Mouse (Mus musculus): ENCODE measurements around the gene Shcbp1l. TPM values are rescaled to one million over a fixed set of nuclear protein-coding genes. Genes with fewer than 3 reads are reported as not detected.
"Not testable (repeated sequence)": the region's sequence is repeated elsewhere in the genome, so short reads cannot be mapped to it uniquely, and the experiment has no call there.

Gene Shcbp1l
- not detected in 2 replicates for polyA plus RNA-seq (2016; fragmentation: Nextera tagmentation; extraction: Ambion mirVana)

DNA sequence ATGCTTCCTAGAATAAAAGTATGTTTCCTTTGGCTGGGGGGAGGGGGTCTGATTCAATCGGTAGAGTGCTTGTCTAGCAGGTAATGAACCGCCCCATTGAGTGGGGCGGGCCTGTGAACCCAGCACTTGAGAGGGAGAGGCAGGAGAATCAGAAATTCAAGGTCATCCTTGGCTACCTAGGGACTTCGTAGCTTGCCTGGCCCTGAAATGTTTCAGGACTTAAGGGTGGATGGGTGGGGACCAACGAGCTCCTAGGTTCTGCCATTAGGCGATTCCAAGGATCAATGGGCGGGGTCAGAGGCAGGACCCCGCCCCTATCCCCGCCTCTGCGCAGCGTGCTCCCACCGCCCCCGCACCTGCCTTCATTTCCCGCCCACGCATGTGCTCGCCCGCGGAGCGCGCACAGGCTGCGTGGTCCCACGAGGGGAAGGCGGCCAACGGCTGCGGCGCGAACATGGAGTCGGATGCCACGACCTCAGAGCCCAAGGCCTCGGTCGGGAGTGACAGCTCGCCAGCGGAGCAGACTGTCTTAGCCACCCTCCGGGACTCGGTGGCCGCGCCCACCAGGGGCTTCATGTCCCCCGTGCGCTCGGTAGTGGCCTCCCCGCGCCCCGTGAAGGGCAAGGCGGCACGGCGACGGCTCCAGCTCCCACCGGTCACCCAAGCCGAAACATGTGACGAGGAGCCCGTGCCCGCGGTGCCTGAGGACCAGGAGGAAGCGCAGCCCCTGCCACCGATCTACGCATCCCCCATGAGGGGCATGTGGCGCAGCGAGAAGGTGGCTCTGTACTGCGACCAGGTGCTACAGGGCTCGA is at the start of gene Shcbp1l:
Gene Shcbp1l, plus strand, starts transcription at position 393 of the 815 bp plus-strand sequence.
- H3K27ac ChIP-seq = peak within 1 kb of the TSS; percentile 78

DNA sequence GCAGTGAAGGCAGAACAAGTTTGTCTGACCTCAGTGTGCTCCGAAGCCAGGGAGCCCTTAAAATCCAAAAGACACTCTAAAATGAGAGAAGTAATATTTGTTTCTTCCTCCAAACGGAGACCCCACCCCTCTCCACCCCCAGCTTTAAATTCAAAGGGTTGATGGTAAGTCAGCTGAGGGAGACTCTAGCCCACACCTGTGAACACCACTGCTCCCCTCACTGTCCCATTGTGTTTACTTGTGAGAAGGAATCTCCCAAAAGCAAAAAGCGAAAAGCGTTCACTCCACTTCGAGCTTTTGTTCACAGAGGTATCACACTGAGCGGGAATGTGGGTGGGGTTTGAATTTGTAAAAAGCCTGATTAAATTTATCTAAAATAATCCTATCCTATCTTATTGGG is 48.5 kb upstream of the Shcbp1l start:
- WGBS = 17% methylated on average over 6 of the region's 6 CpGs

More for the DNA sequence above, at the start of gene Shcbp1l:
- DNase-seq (ENCODE audit: low spot score) = peak; percentile 72
- 0 out of 2 replicates have a peak, but pooled peaks cover 2% of the 10 kb centered on the region for H3K9me3 ChIP-seq
- H3K4me3 ChIP-seq = peak within 1 kb of the TSS; percentile 72
- H3K36me3 ChIP-seq = no peaks in the 10 kb centered on the region
- H3K27me3 ChIP-seq (ENCODE audit: insufficient read depth, poor library complexity, severe bottlenecking) = peaks cover 45% of the 10 kb centered on the region
- H3K4me1 ChIP-seq (replicated peaks) = peaks cover 17% of the 10 kb centered on the region
- WGBS = 3% methylated on average over 60 of the region's 60 CpGs

DNA sequence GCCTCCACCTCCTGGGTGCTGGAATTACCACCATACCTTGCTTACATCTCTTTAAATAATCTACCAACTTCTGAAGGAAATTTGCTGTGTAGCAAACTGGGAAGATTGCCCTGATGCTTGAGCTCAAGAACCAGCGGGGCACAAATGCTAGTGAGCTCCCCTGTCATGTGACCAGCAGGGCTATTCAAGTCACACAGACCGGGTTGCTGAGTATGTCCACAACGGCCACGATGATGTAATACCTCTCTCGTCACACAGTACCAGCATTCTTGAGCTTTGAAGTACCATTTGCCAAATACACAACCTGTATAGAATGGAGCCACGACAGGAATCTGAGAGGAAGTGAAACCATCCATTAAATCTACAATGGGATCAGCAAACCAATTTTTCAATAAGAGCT is 46.4 kb upstream of the Shcbp1l start:
- Histone ChIP-seq H3K4me1 (replicated peaks) (peaks cover 5% of the 10 kb centered on the region), H3K36me3 (no peaks in the 10 kb centered on the region), H3K4me3 (no peak overlapping the region), H3K27ac (no peak overlapping the region), H3K27me3 (ENCODE audit: insufficient read depth, poor library complexity, severe bottlenecking) (no peaks in the 10 kb centered on the region), H3K9me3 (no peaks in the 10 kb centered on the region)
- WGBS = 72% methylated on average over 6 of the region's 6 CpGs
- no peak for DNase-seq (ENCODE audit: low spot score)

More for the DNA sequence above, 48.5 kb upstream of the Shcbp1l start:
- Histone ChIP-seq H3K9me3 (no peaks in the 10 kb centered on the region), H3K4me1 (replicated peaks) (peaks cover 5% of the 10 kb centered on the region), H3K27me3 (ENCODE audit: insufficient read depth, poor library complexity, severe bottlenecking) (no peaks in the 10 kb centered on the region), H3K4me3 (no peak overlapping the region), H3K36me3 (no peaks in the 10 kb centered on the region), H3K27ac (0 out of 2 replicates have a peak overlapping the region, but pooled peaks have one; percentile 29)
- DNase-seq (ENCODE audit: low spot score) = no peak

DNA sequence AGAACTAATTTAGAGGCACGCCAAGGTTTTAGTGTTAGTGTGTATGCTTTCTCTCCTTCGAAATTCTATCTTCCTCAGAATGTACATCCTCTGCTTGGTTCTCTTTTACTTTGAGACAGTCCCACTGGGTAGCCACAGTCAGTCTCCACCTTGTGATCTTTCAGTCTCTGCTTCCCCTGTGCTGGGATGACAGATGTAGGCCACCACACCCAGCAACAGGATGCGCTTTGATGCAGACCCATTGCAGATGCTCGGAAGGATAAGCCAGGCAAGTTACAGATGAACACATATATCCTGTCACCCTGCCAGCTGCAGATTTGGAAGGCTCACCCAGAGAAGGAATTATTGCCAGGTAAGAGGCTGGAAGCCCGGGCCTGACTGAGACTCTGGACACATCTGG is 45.1 kb upstream of the Shcbp1l start:
- 86% methylated on average over 5 of the region's 5 CpGs for WGBS
- no peaks in the 10 kb centered on the region for H3K27me3 ChIP-seq (ENCODE audit: insufficient read depth, poor library complexity, severe bottlenecking)
- H3K9me3 ChIP-seq = no peaks in the 10 kb centered on the region
- no peaks in the 10 kb centered on the region for H3K36me3 ChIP-seq
- no peak overlapping the region for H3K4me3 ChIP-seq
- no peak for DNase-seq (ENCODE audit: low spot score)
- peaks cover 5% of the 10 kb centered on the region for H3K4me1 ChIP-seq (replicated peaks)
- H3K27ac ChIP-seq = no peak overlapping the region

DNA sequence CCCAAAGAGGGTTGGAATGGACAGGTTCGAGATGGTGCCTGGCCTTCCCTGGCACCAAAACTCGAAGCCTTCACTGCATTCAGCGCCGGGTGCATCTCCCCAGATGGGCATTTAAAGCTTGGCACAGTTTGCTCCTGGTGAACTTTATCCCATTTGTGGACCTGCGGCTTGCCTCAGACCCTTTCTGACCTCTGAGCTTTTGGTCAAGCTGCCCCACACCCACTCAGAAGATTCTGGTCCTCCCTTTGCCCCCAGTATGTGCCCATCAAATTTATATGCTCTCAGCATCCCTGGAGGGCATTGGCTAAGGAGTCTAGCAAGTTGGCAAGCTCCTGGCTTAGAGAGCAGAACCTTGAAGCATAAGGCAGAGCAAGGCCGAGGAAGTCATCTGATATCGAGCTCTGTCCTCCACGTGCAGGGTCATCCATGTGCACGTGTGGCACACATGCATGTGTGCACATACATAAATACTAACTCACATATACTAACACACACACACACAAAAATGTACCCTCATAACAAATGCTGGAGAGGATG is 44.1 kb upstream of the Shcbp1l start:
- Histone ChIP-seq H3K27ac (no peak overlapping the region), H3K4me1 (replicated peaks) (peaks cover 5% of the 10 kb centered on the region), H3K27me3 (ENCODE audit: insufficient read depth, poor library complexity, severe bottlenecking) (no peaks in the 10 kb centered on the region), H3K4me3 (no peak overlapping the region), H3K9me3 (no peaks in the 10 kb centered on the region), H3K36me3 (no peaks in the 10 kb centered on the region)
- 93% methylated on average over 9 of the region's 9 CpGs for WGBS
- DNase-seq (ENCODE audit: low spot score) = no peak

DNA sequence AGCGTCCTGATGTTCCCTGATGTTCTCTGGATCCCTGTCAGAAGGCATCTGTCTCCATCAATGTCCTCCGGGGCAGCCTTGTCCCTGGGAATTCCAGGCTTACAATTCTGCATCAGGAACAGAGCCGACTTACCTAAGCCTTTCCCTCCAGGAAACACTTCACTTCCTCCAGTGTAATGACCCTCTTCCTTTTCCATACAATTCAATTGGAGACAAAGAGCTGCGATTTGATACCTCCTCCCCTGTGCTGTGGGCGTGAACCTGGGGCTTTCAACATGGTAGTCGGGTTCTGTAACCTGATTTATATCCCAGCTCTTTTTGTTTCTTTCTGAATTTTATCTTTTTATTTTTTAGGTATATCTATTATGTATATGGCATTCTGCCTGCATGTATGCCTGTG is 39.9 kb upstream of the Shcbp1l start:
- no peaks in the 10 kb centered on the region for H3K27me3 ChIP-seq (ENCODE audit: insufficient read depth, poor library complexity, severe bottlenecking)
- no peak for DNase-seq (ENCODE audit: low spot score)
- no peaks in the 10 kb centered on the region for H3K36me3 ChIP-seq
- 78% methylated on average over 6 of the region's 6 CpGs for WGBS
- H3K4me3 ChIP-seq = no peak overlapping the region
- H3K27ac ChIP-seq = no peak overlapping the region
- H3K9me3 ChIP-seq = no peaks in the 10 kb centered on the region
- H3K4me1 ChIP-seq (replicated peaks) = peaks cover 6% of the 10 kb centered on the region

DNA sequence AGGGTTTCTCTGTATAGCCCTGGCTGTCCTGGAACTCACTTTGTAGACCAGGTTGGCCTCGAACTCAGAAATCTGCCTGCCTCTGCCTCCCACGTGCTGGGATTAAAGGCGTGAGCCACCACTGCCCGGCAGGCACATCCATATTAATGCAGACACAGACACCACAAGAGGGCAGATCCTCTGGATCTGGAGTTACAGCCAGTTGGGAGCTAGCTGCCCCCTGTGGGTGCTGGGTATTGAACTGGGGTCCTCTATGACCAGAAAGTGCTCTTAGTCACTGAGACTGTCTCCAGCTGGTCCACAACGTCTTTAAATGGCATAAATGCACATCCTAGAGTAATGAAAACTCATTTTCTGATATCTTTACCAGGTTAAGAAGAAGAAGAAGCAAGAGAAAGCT is 39.3 kb upstream of the Shcbp1l start:
- not testable (repeated sequence) for DNase-seq (ENCODE audit: low spot score); H3K4me3 ChIP-seq; H3K27me3 ChIP-seq (ENCODE audit: insufficient read depth, poor library complexity, severe bottlenecking); H3K27ac ChIP-seq; H3K9me3 ChIP-seq; H3K4me1 ChIP-seq (replicated peaks); H3K36me3 ChIP-seq
- 86% methylated on average over 5 of the region's 5 CpGs for WGBS

DNA sequence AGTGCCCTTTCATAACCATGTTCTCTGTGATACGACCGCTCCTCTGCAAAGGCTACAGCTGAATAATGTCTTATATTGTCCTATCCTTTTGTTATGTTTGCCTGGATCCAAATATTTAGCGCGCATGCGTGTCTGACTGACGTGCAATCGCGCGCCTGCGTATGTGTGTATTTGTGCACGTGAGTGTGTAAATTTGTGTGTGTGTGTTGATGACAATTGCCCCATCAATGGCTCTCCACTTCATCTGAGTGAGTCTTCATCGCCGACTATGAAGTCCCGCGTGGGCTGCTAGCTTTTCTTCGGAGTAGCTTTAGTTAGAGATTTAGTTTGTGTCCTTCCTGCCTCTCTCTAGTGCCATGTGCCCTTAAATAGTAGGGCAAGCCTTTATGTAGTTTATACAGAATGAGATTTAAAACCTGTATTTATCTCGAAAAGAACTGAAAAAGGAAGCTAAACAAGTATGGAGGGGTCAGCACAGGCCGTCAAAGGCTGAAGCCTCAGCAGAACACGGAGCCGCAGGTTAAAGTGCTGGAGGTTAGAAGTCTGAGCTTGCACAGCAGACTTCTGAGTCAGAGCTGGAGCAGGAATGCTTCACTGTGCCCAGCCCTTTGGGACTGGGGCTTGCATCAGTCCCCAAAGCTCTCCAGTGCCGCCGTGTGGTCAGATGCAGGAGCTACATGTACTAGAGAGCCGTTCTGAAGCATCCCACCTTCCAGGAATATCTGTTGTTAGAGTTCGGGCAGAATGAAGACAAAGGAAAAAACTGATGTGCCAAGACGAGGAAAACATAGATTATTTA is 38.5 kb upstream of the Shcbp1l start:
- no peak overlapping the region for H3K4me3 ChIP-seq
- no peak overlapping the region for H3K27ac ChIP-seq
- no peaks in the 10 kb centered on the region for H3K27me3 ChIP-seq (ENCODE audit: insufficient read depth, poor library complexity, severe bottlenecking)
- peaks cover 6% of the 10 kb centered on the region for H3K4me1 ChIP-seq (replicated peaks)
- DNase-seq (ENCODE audit: low spot score) = peak; percentile 82
- WGBS = 56% methylated on average over 25 of the region's 25 CpGs
- no peaks in the 10 kb centered on the region for H3K9me3 ChIP-seq
- H3K36me3 ChIP-seq = no peaks in the 10 kb centered on the region

DNA sequence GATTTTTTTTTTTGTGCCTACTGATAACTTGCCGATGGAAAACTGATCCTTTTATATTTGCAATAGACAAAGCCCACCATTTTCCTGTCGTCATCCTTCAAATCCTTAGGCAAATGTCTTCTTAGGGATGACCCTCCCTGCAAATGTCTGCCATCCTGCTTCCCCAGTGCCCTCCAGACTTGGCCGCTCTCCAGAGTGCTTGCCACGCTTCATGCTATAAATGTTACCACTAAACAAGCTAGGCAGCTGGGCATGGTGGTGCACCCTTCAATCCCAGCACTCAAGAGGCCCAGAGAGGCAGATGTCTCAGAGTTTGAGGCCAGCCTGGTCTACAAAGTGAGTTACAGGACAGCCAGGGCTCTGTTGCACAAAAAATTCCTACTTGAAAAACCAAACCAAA is 29.3 kb upstream of the Shcbp1l start:
- H3K27ac ChIP-seq; H3K27me3 ChIP-seq (ENCODE audit: insufficient read depth, poor library complexity, severe bottlenecking); H3K4me3 ChIP-seq; DNase-seq (ENCODE audit: low spot score); H3K4me1 ChIP-seq (replicated peaks); H3K36me3 ChIP-seq; H3K9me3 ChIP-seq: not testable (repeated sequence)
- WGBS = 90% methylated on average over 4 of the region's 4 CpGs

DNA sequence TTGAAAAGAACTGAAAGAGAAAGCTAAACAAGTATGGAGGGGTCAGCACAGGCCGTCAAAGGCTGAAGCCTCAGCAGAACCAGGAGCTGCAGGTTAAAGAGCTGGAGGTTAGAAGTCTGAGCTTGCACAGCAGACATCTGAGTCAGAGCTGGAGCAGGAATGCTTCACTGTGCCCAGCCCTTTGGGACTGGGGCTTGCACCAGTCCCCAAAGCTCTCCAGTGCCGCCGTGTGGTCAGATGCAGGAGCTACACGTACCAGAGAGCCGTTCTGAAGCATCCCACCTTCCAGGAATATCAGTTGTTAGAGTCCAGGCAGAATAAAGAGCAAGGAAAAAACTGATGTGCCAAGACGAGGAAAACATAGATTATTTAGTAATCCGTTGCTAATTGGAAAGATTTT is 23.2 kb upstream of the Shcbp1l start:
- Histone ChIP-seq H3K4me1 (replicated peaks) (no peaks in the 10 kb centered on the region), H3K9me3 (no peaks in the 10 kb centered on the region)
- WGBS = 3% methylated on average over 7 of the region's 7 CpGs

DNA sequence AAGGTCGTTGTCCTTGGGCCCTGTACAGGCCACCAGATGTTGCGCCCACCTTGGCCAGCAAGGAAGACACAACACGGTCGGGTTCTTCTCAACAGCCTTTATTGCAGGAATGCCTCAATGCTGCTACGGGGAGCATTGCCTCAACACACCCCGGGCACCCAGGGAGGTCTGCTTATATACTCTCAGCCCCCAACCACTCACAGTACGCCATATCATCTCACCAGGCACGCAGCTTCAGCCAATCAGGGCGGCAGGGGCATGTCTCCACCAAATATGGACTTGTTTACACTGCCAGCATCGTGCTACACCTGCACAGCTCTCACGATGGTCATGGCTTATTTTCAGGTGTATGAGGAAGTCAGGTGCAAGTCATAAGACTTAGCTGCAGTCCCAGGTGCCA is 17.3 kb upstream of the Shcbp1l start:
- not testable (repeated sequence) for H3K27me3 ChIP-seq (ENCODE audit: insufficient read depth, poor library complexity, severe bottlenecking); H3K4me1 ChIP-seq (replicated peaks); DNase-seq (ENCODE audit: low spot score); H3K4me3 ChIP-seq; H3K36me3 ChIP-seq; H3K9me3 ChIP-seq; H3K27ac ChIP-seq
- 88% methylated on average over 11 of the region's 11 CpGs for WGBS

More for the DNA sequence above, 23.2 kb upstream of the Shcbp1l start:
- no peaks in the 10 kb centered on the region for H3K36me3 ChIP-seq
- DNase-seq (ENCODE audit: low spot score) = peak; percentile 73
- no peak overlapping the region for H3K4me3 ChIP-seq
- no peak overlapping the region for H3K27ac ChIP-seq
- H3K27me3 ChIP-seq (ENCODE audit: insufficient read depth, poor library complexity, severe bottlenecking) = no peaks in the 10 kb centered on the region

DNA sequence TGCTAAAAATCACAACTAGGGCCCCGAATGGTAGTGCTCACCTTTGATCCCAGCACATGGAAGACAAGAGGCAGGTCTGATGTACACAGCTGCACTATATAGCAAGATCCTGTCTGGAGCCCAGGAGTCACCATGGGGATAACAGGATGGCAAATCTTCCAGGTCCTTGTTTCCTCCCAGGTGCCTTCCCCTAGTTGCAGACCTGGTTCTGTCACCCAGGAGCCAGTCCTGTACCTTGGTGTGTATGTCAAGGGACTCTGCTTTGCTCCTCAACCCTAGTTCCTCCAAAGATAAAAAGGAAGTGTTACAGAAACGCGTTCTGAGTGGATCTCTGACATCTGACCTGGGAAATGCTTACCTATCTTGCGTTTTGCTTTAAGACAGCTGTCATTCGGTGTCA is 16.7 kb upstream of the Shcbp1l start:
- not testable (repeated sequence) for H3K4me1 ChIP-seq (replicated peaks); DNase-seq (ENCODE audit: low spot score)
- whole genome bisulfite sequencing = 88% methylated on average over 5 of the region's 5 CpGs

DNA sequence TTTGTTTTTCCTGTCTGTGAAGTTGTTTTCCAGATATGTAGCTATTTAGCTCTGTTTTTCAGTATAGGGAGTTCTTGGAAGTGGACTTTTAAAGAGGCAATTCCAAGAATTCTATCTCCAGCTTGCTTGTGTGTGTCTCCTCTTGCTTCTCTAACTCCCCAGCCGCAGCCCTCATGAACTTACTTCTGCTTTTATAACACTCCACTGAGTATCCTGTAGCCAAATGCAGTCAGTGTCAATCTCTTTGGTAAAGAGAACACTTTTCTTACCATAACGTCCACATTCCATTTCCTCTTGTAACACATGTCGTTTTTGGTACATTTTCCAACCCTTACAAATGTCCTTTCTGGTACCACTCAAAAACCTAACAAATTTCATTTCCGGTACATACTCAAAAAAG is 14.0 kb upstream of the Shcbp1l start:
- not testable (repeated sequence) for H3K27ac ChIP-seq; H3K4me3 ChIP-seq; H3K27me3 ChIP-seq (ENCODE audit: insufficient read depth, poor library complexity, severe bottlenecking); DNase-seq (ENCODE audit: low spot score); H3K36me3 ChIP-seq; H3K9me3 ChIP-seq; H3K4me1 ChIP-seq (replicated peaks)
- WGBS = 97% methylated on average over 2 of the region's 4 CpGs

More for the DNA sequence above, 16.7 kb upstream of the Shcbp1l start:
- not testable (repeated sequence) for H3K27ac ChIP-seq; H3K9me3 ChIP-seq; H3K36me3 ChIP-seq; H3K4me3 ChIP-seq; H3K27me3 ChIP-seq (ENCODE audit: insufficient read depth, poor library complexity, severe bottlenecking)

All from hindbrain, embryonic 10.5 days (tissue).